Mouse (Mus musculus): Measurements from ENCODE around the gene Tnfrsf8. TPM values are rescaled to one million over a fixed set of nuclear protein-coding genes. Genes with fewer than 3 reads are reported as not detected.

Gene Tnfrsf8
- polyA plus RNA-seq (2012; rRNA removed): 1.1 and 1.3 TPM in 2 replicates

GRCm38 (mm10) chr4:145314836-145315467 is at the start of gene Tnfrsf8:
Gene Tnfrsf8 (minus strand): TSS chr4:145315164.

GRCm38 (mm10) chr4:145246173-145247011 is 68.6 kb downstream of the Tnfrsf8 start, which contains the start of gene Tnfrsf1b:
Gene Tnfrsf1b (minus strand): TSS chr4:145246870.

Other genes with a start within 250 kb of the Tnfrsf8 start
- gene Vps13d, start 120.2 kb downstream of the Tnfrsf8 start, polyA plus RNA-seq (2012; rRNA removed): 35.5 and 35.9 TPM in 2 replicates
- gene Tnfrsf1b, start 68.3 kb downstream of the Tnfrsf8 start, polyA plus RNA-seq (2012; rRNA removed): 2.5 and 2.7 TPM in 2 replicates
- gene Zfp990, start 195.6 kb upstream of the Tnfrsf8 start, polyA plus RNA-seq (2012; rRNA removed): 0.05 and 0.08 TPM in 2 replicates